Mouse (Mus musculus): ENCODE data around the gene Fam25c.
"Not testable (repeated sequence)": the region's sequence is repeated elsewhere in the genome, so short reads cannot be mapped to it uniquely, and the experiment has no call there.

Fam25c gene

DNA sequence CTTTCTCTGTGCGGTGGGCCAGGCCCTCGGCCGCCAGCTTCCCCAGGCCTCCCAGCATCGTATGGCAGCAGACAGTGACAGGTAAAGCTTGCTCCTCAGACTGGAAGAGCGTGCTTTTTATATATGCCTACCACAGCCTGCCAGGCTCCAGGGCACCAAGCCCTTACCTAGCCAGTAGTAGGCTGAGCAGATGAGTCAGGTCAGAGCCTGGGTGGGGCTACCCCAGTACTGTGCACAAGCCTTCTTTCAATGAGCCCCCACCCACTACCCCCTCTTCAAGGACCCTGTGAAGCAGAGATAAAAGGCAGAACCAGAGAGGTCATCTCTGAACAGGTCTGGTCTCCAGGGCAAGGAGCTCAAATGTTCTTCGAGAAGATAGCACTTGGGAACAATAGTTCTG lies at the start of gene Fam25c:
Gene Fam25c, minus strand, starts transcription at position 133 of the 400 bp plus-strand sequence.
- DNase-seq (ENCODE audit: low spot score in 2 of 2): no peak

DNA sequence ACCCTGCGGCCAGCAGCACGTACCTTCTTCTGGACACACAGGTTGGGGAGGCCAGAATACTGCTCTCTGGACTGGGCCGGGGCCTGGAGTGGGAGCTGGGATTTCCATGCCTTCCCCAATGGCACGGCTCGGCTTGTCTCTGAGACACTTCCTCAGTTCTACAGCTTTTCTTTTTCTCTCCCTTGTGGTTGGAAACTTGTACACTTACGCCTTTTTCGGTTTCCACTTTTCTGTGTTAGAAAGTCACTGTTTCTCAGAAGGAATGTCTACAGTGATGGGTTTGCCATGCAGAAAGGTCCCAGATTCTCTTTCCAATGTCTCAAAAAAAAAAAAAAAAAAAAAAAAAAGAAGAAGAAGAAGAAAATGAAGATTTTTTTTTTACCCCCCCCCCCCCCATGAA lies 48.2 kb upstream of the Fam25c start:
- no peak for DNase-seq (ENCODE audit: low spot score in 2 of 2)

DNA sequence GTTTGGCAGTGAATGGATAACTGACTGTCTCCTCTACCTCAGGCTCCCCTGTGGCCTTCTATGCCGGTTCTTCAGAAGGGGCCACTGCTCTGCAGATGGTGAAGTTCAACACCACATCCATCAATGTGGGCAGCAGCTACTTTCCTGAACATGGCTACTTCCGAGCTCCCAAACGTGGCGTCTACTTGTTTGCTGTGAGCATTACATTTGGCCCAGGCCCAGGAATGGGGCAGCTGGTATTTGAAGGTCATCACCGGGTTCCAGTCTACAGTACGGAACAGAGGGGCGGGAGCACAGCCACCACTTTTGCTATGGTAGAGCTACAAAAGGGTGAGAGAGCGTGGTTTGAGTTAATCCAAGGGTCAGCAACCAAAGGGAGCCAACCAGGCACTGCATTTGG lies 47.6 kb upstream of the Fam25c start:
- DNase-seq (ENCODE audit: low spot score in 2 of 2): no peak

DNA sequence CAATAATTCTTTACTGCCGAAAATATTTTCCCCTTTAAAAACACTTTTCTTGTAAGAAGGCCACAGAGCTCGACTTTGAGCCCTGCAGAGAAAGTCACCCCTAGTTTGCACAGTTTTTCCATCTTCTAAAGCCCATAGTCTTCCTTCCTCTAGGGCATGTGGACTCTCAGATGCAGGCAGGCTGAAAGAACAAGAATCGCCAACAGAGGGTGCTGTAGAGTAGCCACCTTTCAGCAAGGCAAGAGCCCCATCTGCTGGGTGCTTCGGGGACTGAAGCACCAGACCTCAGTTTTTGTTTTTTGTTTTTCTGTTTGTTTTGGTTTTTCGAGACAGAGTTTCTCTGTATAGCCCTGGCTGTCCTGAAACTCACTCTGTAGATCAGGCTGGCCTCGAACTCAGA lies 45.9 kb upstream of the Fam25c start:
- DNase-seq (ENCODE audit: low spot score in 2 of 2): peak; percentile 30 to 81

DNA sequence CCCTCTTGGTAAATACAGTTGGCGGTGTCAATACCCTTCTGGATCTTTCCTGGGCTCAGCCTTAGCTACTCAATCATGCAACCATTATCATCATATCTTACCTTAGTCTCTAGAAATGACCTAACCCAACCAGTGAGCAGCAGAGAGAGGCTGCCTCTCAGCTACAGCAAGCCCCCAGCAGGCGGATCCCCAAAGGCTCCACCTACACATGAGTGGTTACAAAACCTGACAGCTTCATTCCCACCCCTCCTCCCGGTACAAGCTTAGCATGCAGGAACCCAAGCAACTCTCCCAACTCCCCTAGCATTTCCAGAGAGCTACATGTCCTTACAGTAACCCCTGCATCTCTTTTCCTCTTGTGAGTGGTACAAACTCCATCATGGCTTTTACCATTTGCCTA lies 44.8 kb upstream of the Fam25c start:
- DNase-seq (ENCODE audit: low spot score in 2 of 2): no peak

DNA sequence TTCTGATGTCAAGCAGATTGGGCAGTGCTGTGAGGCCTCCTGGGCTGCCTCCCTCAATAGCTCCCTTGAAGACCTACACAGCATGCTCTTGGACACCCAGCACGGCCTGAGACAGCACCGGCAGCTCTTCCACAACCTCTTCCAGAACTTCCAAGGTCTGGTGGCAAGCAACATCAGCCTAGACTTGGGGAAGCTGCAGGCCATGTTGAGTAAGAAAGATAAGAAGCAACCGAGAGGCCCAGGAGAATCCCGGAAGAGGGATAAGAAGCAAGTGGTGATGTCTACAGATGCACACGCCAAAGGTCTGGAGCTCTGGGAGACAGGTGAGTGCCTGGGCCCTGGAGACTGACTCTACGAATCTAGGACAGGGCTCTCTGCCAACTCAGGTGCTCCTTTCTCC lies 44.1 kb upstream of the Fam25c start:
- DNase-seq (ENCODE audit: low spot score in 2 of 2): no peak

DNA sequence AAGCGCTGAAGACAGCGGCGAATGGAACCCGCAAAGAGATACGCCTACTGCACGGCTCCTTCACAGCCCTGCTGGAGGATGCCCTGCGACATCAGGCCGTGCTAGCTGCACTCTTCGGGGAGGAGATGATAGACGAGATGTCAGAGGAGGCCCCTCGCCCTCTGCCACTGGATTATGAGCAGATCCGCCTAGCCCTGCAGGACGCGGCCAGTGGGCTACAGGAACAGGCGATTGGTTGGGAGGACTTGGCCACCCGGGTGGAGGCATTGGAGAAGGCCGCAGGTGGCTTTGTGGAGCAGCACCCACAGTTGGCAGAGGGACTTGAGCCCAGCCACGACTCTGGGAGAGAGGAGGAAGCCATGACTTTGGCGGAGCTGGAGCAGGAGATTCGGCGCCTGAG lies 43.7 kb upstream of the Fam25c start:
- no peak for DNase-seq (ENCODE audit: low spot score in 2 of 2)

DNA sequence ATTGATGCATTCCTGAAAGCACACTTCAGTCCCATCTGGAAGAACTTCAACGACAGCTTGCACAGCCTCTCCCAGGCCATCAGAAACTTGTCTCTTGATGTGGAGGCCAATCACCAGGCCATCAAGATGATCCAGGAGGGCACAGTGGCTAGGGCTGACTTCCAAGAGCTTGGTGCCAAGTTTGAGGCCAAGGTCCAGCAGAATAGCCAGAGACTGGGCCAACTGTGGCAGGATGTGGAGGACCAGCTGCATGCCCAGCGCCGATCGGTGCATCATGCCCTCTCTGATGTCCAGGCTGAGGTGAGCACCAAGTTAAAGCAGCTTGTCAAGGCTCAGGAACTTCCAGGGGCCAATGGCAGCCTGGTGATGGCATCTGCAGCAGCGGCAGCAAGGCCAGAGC lies 42.6 kb upstream of the Fam25c start:
- no peak for DNase-seq (ENCODE audit: low spot score in 2 of 2)

DNA sequence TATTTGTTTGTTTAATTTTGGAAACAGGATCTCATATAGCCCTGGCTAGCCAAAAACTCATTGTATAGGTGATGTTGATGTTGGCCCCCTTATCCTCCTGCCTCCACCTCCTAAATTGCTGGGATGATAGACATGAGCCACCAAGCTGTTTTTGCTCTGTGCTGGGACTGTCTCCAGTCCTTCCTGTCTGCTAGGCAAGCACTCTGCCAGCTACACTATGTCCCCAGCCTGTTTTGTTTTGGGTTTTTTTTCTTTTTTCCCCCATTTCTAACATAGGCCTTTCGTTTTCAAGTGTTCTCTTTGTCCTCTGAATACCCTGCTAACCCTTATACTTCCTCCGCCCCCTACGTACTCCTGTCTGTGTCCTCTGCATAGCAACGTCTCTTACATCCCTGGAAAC lies 38.1 kb upstream of the Fam25c start:
- no peak for DNase-seq (ENCODE audit: low spot score in 2 of 2)

DNA sequence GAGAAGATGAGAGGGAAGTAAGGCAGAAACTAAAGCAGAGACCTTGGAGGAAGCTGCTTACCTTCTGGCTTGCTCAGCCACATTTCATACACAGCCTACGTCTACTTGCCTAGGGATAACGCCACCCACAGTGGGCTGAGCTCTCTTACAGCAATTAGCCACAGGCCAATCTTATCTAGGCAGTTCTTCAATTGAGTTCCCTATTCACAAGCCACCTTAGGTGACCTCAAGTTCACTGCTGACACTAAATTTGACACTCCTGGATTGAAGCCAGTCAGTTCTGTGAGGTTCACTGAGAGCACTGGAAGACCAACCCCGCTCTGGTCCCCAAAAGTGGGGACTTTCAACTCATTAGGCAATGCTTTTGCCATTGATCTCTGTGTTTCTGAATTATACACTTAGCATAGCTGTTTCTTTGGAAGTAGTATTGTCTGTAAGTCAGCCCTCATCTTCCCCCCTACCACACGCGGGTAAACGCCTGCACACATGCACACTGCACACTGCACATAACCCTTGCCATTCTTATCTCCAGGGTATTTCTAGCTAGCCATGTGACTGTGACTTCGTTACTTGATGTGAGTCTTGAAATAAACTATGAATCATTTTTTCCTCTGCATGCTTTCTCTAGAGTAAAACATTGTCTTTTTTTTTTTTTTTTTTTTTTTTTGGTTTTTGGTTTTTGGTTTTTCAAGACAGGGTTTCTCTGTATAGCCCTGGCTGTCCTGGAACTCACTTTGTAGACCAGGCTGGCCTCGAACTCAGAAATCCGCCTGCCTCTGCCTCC lies 27.9 kb upstream of the Fam25c start:
- DNase-seq (ENCODE audit: low spot score in 2 of 2): no peak

DNA sequence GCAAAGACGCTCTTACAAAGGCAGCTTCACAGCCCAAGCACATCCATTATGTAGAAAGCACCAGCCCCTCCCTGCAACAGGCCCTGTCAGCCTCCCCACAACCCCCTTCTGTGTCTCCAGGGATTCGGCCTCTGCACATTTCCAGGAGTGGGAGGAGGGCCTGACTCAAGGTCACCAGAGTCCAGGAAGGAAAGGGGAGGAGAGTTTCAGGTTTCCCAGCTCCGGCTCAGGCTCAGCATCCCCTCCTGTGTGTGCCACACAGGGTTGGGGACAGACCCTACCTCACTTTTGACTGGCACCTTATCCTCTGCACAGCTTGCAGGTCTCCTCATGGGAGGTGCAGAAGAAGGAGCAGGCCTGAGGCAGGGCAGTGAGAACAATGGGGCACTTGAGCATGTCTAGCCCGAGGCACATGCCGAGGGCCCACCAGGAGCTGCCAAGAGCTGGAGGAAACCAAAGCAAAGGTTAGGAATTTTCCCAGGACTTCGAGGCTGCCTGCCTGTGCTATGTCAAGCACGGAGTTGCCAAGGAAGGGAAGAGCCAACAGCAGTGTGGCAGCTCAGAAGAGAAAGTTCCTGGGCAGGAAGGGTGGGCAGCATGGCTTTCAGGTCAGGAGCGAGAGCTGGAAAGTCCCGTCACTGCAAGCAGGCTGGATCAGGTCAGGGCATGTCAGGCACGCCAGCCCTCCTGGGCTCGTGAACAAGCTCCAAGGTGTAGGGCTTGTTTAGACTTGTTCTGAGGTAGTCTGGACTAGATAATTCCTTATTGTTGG lies 23.5 kb upstream of the Fam25c start:
- DNase-seq (ENCODE audit: low spot score in 2 of 2): no peak

DNA sequence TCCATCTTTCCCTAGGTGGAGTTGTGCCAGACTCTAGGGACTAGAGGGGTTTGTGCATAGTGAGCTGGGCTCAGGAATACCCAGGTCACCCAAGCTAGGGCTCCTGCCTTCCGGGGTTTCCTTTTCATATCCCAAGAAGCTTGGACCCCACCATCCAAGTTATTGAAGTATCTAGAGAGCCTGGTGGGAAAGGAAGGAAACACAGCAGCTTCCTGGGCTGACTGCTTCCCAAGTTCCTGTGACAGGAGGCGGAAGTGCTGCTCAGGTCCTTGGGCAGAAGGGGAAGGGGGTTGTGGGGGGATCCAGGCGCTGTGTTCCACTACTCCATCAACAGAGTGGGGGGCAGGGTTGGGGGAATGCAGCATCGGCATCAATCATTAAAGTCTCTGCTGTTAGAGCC lies 21.9 kb upstream of the Fam25c start:
- DNase-seq (ENCODE audit: low spot score in 2 of 2): no peak

DNA sequence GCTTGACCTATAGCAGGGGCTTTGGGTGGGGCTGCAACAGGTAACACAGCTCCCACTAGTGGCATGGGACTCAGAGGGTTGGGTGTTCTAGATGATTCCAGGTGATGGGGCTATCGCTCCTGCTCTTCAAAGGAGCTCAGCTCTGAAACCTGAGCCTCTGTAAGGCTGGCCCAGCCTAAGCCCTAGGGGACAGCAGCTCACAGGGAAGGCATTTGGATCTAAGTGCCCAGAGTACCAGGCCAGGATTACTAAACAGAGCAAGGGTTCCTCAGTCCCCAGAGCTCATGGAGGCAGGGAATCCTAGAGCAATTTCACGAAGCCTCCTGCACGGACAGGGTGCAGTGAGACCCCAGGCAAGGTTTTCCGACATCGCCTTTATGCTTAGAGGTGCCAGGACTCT lies 20.7 kb upstream of the Fam25c start:
- no peak for DNase-seq (ENCODE audit: low spot score in 2 of 2)

DNA sequence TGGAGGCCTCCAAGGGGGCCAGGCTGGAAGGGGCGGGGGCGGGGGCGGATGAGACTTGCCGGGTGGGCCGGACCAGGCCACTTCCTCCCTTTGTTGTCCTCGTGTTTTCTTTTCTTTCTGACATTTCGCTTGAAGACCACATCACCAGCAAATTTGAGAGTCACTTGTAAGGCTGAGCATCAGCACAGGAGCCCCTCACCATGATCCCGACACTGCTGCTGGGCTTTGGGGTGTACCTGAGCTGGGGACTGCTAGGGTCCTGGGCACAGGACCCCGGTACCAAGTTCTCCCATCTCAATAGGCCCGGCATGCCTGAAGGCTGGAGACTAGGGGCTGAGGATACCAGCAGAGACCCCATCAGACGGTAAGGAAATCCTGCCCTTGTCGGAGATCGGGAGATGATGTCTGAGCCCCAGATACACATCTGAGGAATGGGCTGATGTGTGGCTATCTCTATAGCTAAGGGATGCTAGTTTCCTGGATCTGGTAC lies 20.2 kb upstream of the Fam25c start, which contains the start of gene Mmrn2:
Gene Mmrn2, plus strand, starts transcription at position 51 of the 490 bp plus-strand sequence.
- no peak for DNase-seq (ENCODE audit: low spot score in 2 of 2)

DNA sequence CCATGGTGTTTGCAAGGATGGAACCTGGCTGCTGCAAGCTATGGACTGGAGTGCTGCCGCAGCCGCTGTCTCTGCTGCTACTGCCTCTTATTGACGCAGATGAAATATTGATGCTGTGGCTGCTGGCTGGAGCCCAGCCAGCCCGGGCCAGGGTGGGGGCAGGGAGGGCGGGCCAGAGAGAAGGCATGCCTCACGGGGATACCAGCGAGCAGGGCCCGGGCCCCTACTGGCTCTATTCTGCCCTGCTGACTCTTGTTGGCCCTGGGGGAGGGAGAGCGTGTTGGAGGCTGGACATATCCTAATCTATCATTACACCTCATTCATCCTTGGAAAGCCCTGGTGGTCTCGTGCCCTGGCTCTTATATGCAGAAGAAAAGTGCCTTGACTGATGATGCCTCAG lies 19.3 kb upstream of the Fam25c start, which contains the start of gene Sncg:
Gene Sncg, minus strand, starts transcription at position 213 of the 400 bp plus-strand sequence.
- DNase-seq (ENCODE audit: low spot score in 2 of 2): no peak

DNA sequence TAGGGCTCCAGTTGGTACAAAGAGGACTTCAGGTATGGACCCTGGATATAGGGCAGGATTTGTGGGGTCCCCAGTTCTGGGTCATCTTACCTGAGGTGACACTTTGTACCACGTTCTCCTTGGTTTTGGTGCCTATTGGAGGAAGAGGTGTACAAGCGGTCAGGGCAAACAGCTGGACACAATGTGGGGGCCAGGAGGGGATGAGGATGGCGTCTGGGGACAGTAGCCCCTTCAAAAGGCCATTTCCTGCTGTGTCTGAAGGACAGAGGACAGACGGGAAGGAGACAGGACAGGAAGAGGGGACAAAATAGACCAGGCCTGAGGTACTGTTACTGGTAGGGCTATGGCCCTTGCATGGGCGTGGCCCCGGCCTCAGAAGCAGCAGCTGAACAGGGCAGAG lies 18.3 kb upstream of the Fam25c start:
- DNase-seq (ENCODE audit: low spot score in 2 of 2): no peak

DNA sequence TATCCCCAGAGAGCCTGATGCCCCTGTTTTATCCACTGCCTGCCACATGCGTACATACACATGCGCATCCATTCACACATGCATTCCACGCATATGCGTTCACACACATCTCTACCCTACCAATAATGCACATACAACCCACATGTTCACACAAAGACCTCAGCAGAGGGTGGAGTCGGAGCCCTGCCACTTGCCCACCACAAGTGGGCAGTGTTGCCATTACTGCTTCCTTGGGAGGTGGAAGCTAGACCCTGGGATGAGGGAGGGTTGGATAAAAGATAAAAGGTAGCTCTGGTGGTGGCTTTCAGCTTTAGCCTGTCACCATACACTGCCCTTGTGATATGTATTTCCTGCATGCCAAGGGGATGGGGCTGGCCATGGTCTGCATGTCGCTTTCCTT lies 17.4 kb upstream of the Fam25c start:
- DNase-seq (ENCODE audit: low spot score in 2 of 2): peak in 1 of 2 experiments; percentile 26

DNA sequence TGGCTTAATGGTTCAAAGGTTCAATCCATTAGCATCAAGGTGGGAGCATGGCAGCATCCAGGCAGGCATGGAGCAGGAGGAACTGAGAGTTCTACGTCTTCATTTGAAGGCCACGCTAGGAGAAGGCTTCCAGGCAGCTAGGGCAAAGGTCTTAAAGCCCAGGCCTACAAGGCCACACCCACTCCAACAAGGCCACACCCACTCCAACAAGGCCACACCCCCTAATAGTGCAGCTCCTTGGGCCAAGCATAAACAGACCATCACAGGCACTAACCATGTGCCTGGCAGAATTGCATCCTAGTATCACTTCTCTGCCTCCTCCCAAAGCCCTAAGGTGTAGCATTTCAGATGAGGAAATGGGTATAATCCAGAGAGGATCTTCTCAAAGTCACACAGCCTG lies 16.5 kb upstream of the Fam25c start:
- no peak for DNase-seq (ENCODE audit: low spot score in 2 of 2)

DNA sequence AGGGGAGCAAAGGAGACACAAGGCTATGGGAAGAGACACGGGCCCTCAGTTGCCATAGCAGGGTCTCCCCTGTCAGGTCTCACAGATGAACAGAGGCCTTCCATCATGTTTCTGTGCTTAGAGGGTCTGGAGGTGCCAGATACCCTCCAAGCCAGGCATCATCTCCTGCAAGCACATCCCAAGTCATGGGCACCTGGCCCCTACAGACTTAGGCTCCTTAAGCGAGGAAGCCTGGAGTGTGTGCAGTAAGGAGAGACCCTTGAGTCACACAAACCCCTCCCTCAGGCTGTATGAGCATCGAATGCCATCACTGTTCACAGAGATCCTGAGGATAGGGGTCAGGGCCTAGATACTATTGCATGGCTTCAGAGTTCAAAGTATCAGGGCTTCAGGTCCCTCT lies 15.7 kb upstream of the Fam25c start:
- no peak for DNase-seq (ENCODE audit: low spot score in 2 of 2)

DNA sequence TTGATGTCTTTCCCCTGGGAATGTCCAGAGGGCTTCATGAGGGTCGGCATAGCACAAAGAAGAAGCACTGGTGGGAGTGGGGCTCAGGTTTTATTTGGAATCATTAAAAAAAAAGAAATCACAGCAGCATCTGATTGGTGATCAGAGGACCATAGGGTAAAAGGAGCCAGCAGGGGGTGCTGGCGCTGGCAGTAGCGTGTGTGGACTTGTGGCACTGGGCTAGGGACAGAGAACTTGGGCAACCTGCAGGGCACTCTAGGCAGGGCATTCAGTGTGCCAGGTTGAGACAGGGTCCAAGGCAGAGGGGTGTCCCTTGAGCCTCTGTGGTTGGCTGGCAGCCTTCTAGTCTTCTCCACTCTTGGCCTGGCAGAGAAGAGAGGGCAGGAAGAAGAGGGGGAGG lies 15.0 kb upstream of the Fam25c start:
- DNase-seq (ENCODE audit: low spot score in 2 of 2): no peak

DNA sequence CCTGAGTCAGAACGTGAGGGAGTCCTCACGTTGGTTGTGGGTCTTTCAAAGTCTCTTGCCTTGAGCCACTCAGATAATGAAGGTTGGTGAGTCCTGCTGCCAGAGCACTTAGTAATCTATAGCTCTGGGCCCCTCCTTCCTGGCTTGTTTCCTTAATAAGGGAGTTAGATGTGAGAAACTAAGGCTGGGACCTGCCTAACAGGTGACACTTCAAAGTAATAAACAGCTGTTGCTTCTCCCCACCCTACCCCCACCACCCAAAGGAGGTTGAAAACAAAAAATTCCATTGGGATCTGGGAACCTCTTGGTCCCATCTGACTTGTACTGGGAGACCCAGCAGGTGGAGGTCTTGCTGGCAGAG lies 9.9 kb upstream of the Fam25c start:
- DNase-seq (ENCODE audit: low spot score in 2 of 2): no peak

DNA sequence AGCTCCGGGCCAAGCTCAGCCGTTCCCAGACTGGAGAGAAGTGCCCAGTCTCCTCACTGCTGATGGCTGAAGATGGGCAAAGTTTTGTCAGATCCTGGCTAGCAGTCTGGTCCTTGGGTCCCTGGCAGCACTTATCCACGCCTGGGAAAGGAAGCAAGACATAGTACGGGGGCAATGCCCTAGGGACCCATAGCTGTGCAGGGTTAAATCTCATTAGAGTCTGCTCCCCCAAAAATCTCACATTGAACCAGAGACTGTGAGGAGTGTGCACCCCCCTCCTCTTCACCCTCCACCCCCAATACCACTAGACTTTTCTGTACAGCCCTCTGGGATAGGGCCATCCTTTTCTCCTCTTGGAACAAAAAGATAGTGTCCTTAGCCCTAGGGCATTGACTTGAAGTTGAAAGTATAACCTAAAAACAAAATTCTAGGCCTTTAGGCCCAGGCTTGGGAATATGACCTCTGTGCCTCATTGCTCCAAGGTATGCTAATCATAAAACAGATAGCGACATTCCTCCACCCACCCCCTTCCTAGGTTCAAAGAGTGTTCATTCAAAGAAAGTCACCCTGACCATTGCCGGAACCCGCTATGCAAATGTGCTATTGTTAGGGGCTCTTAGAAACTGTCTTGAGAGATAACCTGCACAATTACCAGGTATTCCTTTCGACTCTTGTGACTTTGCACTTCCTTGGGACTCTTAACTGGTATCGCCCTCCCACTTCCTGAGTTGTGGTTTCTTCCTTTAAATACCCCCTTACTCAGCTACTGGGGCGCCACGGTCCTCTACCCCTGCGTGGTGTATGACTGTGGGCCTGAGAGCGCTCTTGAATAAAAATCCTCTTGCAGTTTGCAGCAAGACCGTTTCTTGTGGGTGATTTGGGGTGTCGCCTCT lies 9.3 kb upstream of the Fam25c start:
- not testable (repeated sequence) for DNase-seq (ENCODE audit: low spot score in 2 of 2)

All from thymus, postnatal 10 days (tissue).